ENCODE assay signal across 26 mouse cellular contexts in the genomic region with DNA sequence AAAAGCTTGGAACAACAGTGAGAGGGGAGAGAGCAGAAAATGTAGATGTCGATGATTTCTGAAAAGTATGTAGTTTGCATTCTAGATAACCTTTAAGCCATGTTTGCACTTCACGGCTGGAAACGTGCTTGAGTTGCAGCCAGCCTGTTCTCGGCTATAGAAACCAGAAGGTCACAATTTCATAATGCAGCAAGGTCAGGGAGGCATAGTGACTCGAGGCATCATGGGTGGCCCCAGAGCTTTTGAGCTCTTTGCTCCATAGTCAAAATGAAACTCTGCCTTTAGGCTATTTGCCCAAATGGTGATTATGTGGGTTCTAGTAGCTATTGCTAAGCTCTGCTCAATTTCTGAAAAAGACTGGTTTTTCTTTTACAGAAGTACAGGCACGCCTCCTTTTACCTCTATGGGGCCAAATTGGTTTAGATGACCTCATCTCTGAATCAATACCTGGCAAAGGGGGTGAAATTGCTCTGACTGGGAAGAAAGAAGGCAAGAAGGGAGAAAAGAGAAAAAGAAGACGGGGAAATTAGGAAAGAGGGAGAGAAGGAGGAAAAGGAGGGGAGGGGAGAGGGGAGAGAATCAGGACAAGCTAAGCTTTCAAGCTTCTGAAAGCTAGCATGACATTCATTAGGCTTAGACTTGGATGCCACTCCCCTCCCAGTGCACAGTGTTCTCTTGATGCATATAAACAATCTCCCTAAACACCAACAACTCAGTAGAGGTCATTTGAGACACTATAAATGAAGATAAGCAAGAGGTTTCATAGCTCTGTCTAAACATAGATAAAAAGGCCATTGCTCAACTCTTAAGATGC.
DNase-seq lines count a peak whose midpoint lies in the region; ATAC-seq and TF ChIP-seq lines count a peak whose summit lies in the region.
"Had no signal": no experiment of that assay in that cellular context is flagged by ENCODE, and none has a peak within 500 bp of the region (broad histone marks: within the 10 kb centered on the region; RNA-seq: fewer than 3 reads in every experiment).

No protein-coding gene starts in this region.

- ATAC-seq in lung, embryonic 14.5 days (ENCODE audit: insufficient read depth): peak; percentile 89; the same call in 1 of the 2 replicates
- ATAC-seq in embryonic facial prominence, embryonic 14.5 days (ENCODE audit: low read depth): no peak
- 0 out of 2 replicates have a peak, but pooled peaks have one; percentile 21 for ATAC-seq in stomach, embryonic 16.5 days (ENCODE audit: insufficient read depth, low FRiP score)
- ATAC-seq: activated CD4-positive, CD25-positive, alpha-beta regulatory T cell, adult 4 months; forebrain, embryonic 15.5 days; inflammation-experienced regulatory T-cells, adult 6 months had no signal

- no peak overlapping the region for H3K9ac ChIP-seq in heart, adult 2 months (ENCODE audit: low read depth, low read length)
- no peak overlapping the region for H3K9ac ChIP-seq in lung, embryonic 14.5 days
- H3K9ac ChIP-seq in embryonic facial prominence, embryonic 14.5 days (ENCODE audit: low read depth, low read length): no peak overlapping the region
- H3K9ac ChIP-seq in stomach, embryonic 16.5 days (ENCODE audit: low read length): no peak overlapping the region
- H3K9ac ChIP-seq: embryonic facial prominence, embryonic 12.5 days; forebrain, embryonic 15.5 days; hindbrain, embryonic 15.5 days; limb, embryonic 13.5 days; liver, embryonic 15.5 days had no signal

- H3K9me3 ChIP-seq in lung, embryonic 14.5 days (ENCODE audit: low read depth, low read length): no peaks in the 10 kb centered on the region
- no peaks in the 10 kb centered on the region for H3K9me3 ChIP-seq in embryonic facial prominence, embryonic 14.5 days (ENCODE audit: control insufficient read depth, low read length)
- no peaks in the 10 kb centered on the region for H3K9me3 ChIP-seq in stomach, embryonic 16.5 days (replicated peaks; ENCODE audit: control insufficient read depth, low read length)
- H3K9me3 ChIP-seq: embryonic facial prominence, embryonic 12.5 days; forebrain, embryonic 10.5 days; forebrain, embryonic 15.5 days; hindbrain, embryonic 10.5 days; hindbrain, embryonic 15.5 days; limb, embryonic 13.5 days; liver, embryonic 15.5 days had no signal

- no peak overlapping the region for H3K4me3 ChIP-seq in heart, adult 2 months
- H3K4me3 ChIP-seq in lung, embryonic 14.5 days (ENCODE audit: low read depth, low read length): no peak overlapping the region
- H3K4me3 ChIP-seq in embryonic facial prominence, embryonic 14.5 days (ENCODE audit: low read depth, low read length): no peak overlapping the region
- H3K4me3 ChIP-seq in stomach, embryonic 16.5 days (replicated peaks; ENCODE audit: low read length): no peak overlapping the region
- H3K4me3 ChIP-seq: embryonic facial prominence, embryonic 12.5 days; forebrain, embryonic 10.5 days; forebrain, embryonic 15.5 days; hindbrain, embryonic 10.5 days; hindbrain, embryonic 15.5 days; layer of hippocampus, adult 2 months; left cerebral cortex, adult 2 months; limb, embryonic 13.5 days; liver, embryonic 15.5 days had no signal

- intact Hi-C loops in heart, adult 2 months (cut with DNase I): no loop called here

- no peaks in the 10 kb centered on the region for H3K4me1 ChIP-seq in heart, adult 2 months (ENCODE audit: control insufficient read depth, insufficient read depth, low read length)
- no peaks in the 10 kb centered on the region for H3K4me1 ChIP-seq in lung, embryonic 14.5 days (ENCODE audit: insufficient read depth)
- H3K4me1 ChIP-seq in embryonic facial prominence, embryonic 14.5 days (ENCODE audit: control insufficient read depth, insufficient read depth, low read length): no peaks in the 10 kb centered on the region
- H3K4me1 ChIP-seq in stomach, embryonic 16.5 days (ENCODE audit: control insufficient read depth, insufficient read depth, low read length): no peaks in the 10 kb centered on the region
- H3K4me1 ChIP-seq: embryonic facial prominence, embryonic 12.5 days; forebrain, embryonic 15.5 days; hindbrain, embryonic 15.5 days; limb, embryonic 13.5 days; liver, embryonic 15.5 days had no signal

- peak; percentile 34 for DNase-seq in heart, adult 11 months
- no peak for DNase-seq in heart, adult 2 months
- peak; percentile 38 for DNase-seq in lung, embryonic 14.5 days
- DNase-seq in lung, postnatal 25 days (ENCODE audit: low spot score): no peak
- peak; percentile 28 for DNase-seq in embryonic facial prominence, embryonic 14.5 days (ENCODE audit: low spot score)
- DNase-seq in gastrocnemius, postnatal 10 days: no peak
- DNase-seq: B cell, adult 2 months; cerebellum, adult 2 months; cerebellum, postnatal 25 days; heart, postnatal 14 days; kidney, adult 11 months; kidney, postnatal 36 days; midbrain, embryonic 14.5 days; thymus, postnatal 14 days had no signal

- TF ChIP-seq CTCF in heart, adult 2 months (IDR thresholded peaks at IDR 0.05): no peak
- no peak for TF ChIP-seq CTCF in lung, embryonic 14.5 days (IDR thresholded peaks at IDR 0.05; ENCODE audit: low read depth)

- 66% methylated on average over 7 of the region's 7 CpGs for WGBS in heart, adult 2 months
- WGBS in lung, embryonic 14.5 days: 29% methylated on average over 7 of the region's 7 CpGs
- WGBS in embryonic facial prominence, embryonic 14.5 days: 44% methylated on average over 7 of the region's 7 CpGs
- 46% methylated on average over 7 of the region's 7 CpGs for WGBS in stomach, embryonic 16.5 days

- no peak for TF ChIP-seq POLR2A in heart, adult 2 months (IDR thresholded peaks at IDR 0.05; ENCODE audit: insufficient read depth, low read depth, low read length)

- no peak for TF ChIP-seq EP300 in heart, adult 2 months (IDR thresholded peaks at IDR 0.05; ENCODE audit: insufficient read depth, low read depth, low read length)

- H3K27ac ChIP-seq in heart, adult 2 months: no peak overlapping the region
- H3K27ac ChIP-seq in lung, embryonic 14.5 days (ENCODE audit: low read depth): no peak overlapping the region
- H3K27ac ChIP-seq in embryonic facial prominence, embryonic 14.5 days (replicated peaks; ENCODE audit: low read depth, low read length): no peak overlapping the region
- H3K27ac ChIP-seq in stomach, embryonic 16.5 days (ENCODE audit: low read length): no peak overlapping the region
- H3K27ac ChIP-seq: embryonic facial prominence, embryonic 12.5 days; forebrain, embryonic 10.5 days; forebrain, embryonic 15.5 days; hindbrain, embryonic 10.5 days; hindbrain, embryonic 15.5 days; layer of hippocampus, adult 2 months; left cerebral cortex, adult 2 months; limb, embryonic 13.5 days; liver, embryonic 15.5 days had no signal

- no peaks in the 10 kb centered on the region for H3K36me3 ChIP-seq in heart, adult 2 months (ENCODE audit: control insufficient read depth, insufficient read depth, low read length)
- H3K36me3 ChIP-seq in lung, embryonic 14.5 days (ENCODE audit: insufficient read depth): no peaks in the 10 kb centered on the region
- H3K36me3 ChIP-seq in embryonic facial prominence, embryonic 14.5 days (ENCODE audit: control insufficient read depth, insufficient read depth, low read length): no peaks in the 10 kb centered on the region
- H3K36me3 ChIP-seq in stomach, embryonic 16.5 days (ENCODE audit: control insufficient read depth, insufficient read depth, low read length): no peaks in the 10 kb centered on the region
- H3K36me3 ChIP-seq: embryonic facial prominence, embryonic 12.5 days; forebrain, embryonic 10.5 days; forebrain, embryonic 15.5 days; hindbrain, embryonic 10.5 days; hindbrain, embryonic 15.5 days; limb, embryonic 13.5 days; liver, embryonic 15.5 days had no signal

- H3K27me3 ChIP-seq in heart, adult 2 months (ENCODE audit: control insufficient read depth, insufficient read depth, low read length): no peaks in the 10 kb centered on the region
- no peaks in the 10 kb centered on the region for H3K27me3 ChIP-seq in lung, embryonic 14.5 days (ENCODE audit: insufficient read depth, low read length)
- no peaks in the 10 kb centered on the region for H3K27me3 ChIP-seq in embryonic facial prominence, embryonic 14.5 days (replicated peaks; ENCODE audit: control insufficient read depth, insufficient read depth, low read length)
- no peaks in the 10 kb centered on the region for H3K27me3 ChIP-seq in stomach, embryonic 16.5 days (ENCODE audit: control insufficient read depth, insufficient read depth, low read length)
- H3K27me3 ChIP-seq: embryonic facial prominence, embryonic 12.5 days; forebrain, embryonic 15.5 days; hindbrain, embryonic 15.5 days; limb, embryonic 13.5 days; liver, embryonic 15.5 days had no signal

- H3K4me2 ChIP-seq in lung, embryonic 14.5 days: no peak overlapping the region
- H3K4me2 ChIP-seq in embryonic facial prominence, embryonic 14.5 days (ENCODE audit: low read depth, low read length): no peak overlapping the region
- no peak overlapping the region for H3K4me2 ChIP-seq in stomach, embryonic 16.5 days (ENCODE audit: low read depth, low read length)
- H3K4me2 ChIP-seq: embryonic facial prominence, embryonic 12.5 days; forebrain, embryonic 15.5 days; hindbrain, embryonic 15.5 days; limb, embryonic 13.5 days; liver, embryonic 15.5 days had no signal

- no peaks in the 10 kb centered on the region for H3K79me2 ChIP-seq in heart, adult 2 months (replicated peaks; ENCODE audit: control insufficient read depth, insufficient read depth, low read length)

Comparison
In these comparisons a context has a peak if more than half of its experiments do, and no peak if none do; other contexts are left out.
1. DNase-seq: peak in heart, adult 11 months (single experiment), lung, embryonic 14.5 days (single experiment) and embryonic facial prominence, embryonic 14.5 days (single experiment); none in heart, adult 2 months (0 of 2), lung, postnatal 25 days (single experiment) and gastrocnemius, postnatal 10 days (single experiment).